Mouse (Mus musculus) liver, postnatal 0 days (tissue): ENCODE data around the gene Ggcx.

Experiments used
- CTCF ChIP-seq: sonication (generic); IDR thresholded peaks from 2 replicates; pipeline ENCODE4 v1.5.1; 2016; ENCODE audit warnings: antibody characterized with exemption, low read depth
- EP300 ChIP-seq: IDR thresholded peaks from 2 replicates; pipeline ENCODE4 v1.6.1; 2016; ENCODE audit warnings: antibody characterized with exemption, low read depth, mild to moderate bottlenecking

DNA sequence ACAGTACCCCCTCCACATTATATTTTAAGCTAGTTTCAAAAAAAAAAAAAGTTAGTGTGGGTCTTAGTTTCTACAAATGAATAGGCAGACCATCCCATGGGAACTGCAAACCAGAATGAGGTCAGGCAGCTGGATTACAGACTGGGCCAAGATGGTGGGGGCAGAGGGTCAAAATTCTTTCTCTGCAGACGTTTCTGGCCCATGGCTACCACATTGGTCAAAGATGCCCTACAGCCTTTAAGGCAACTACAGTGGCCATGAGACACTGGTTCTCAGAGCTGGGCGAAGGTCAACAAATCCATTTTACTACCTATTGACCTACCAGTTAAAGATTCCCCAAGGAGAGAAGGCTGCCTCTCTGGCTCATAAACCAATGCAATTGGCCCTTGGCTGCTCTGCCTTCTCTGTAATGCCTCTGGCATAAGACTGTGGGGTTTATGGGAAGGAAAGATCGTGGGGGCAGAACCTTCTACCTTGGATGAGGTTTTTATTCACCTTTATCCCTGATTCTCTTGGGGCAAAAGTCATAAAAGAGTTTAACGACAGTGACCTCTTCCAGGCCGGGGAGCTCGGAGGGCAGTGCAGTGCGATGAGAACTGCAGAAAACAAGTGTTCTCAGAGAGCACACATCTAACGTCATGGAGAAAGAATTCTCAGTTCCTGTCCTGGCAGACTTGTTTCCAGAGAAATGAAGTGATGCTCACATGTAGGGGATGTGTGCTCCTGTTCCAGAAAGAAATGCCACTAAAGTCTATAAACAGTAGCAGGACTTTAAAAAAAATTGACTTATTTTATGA is 51.5 kb downstream of the Ggcx start:
- TF ChIP-seq CTCF (no peak), EP300 (no peak)
